Mouse (Mus musculus) gastrocnemius, adult 8-10 months (tissue): ENCODE measurements around the gene Fcrl5. TPM values are rescaled to one million over a fixed set of nuclear protein-coding genes. Genes with fewer than 3 reads are reported as not detected.

Experiments
- DNase-seq, 2 experiments: peaks; one replicate each; pipeline ENCODE4 v3.0.0; 2022; ENCODE audit warnings: low spot score in 2 of 2
- total RNA-seq, 4 experiments: library from RNA; stranded (reverse); gene quantifications; 2 replicates each; pipeline ENCODE4 v1.2.4; 2022

Gene Fcrl5
- total RNA-seq, 4 experiments from 2014 or later = not detected

- no peak for DNase-seq
Observed at GRCm38 (mm10) chr3:87528021-87528420, 92.4 kb downstream of the Fcrl5 start.

DNA sequence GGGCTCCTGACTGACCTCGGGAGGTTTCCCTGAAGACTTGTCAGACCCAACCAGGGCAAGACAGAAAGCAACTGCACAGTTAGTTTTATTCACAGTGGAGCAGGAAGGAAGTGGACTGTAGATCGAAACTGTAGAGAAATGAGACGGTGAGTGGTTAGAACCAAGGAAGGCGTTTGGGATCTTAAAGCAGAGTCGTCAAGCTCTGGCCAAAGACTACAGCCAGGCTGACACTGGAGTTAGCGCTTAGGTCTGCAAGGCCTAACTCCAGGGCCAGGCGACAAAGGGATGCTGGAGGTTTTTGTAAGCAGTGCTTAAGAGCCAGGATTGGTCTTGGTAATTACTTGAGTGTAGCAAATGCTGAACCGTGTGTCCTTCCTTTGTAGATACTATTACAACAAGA is 93.3 kb downstream of the Fcrl5 start:
- no peak for DNase-seq

DNA sequence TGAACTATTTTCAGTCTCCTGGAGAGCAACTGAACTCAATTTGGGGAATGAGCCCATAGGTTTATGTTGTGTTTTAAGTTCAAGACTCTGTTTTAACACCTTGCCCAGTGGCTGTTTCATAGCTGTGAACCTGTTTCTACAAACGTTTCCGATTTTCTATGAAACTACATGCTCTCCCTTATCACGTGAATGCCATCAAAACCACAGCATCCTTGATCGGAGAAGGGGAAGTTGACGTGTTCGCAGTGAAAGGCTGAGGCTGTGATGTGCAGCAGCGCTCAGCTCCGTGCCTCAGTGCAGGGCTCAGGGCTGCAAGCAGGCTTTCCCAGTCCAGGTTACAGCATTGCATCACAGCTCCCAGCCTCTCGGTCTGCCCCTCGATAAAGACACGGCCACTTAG is 94.0 kb downstream of the Fcrl5 start:
- DNase-seq = no peak

DNA sequence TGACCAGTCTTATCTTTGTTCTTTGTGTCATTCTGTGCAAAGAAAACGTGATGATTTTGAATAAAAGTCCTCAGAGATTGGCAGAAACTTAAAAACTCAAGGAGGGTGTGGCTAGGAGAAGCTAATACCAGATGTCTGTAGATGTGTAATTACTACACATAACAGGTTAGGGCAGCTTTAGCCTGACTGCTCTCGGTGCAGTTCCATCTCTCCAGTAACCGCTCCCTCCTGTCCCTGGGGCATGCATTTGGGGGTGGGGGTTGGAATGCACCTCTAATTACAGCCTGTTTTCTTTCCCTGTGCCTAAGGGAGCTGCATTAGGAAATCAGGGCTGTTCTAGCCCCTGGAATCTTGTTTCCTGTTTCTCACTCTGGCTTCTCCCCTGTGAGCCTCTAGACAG is 94.7 kb downstream of the Fcrl5 start:
- DNase-seq = no peak

- no peak for DNase-seq
Observed at GRCm38 (mm10) chr3:87533667-87534378, 98.2 kb downstream of the Fcrl5 start.

DNA sequence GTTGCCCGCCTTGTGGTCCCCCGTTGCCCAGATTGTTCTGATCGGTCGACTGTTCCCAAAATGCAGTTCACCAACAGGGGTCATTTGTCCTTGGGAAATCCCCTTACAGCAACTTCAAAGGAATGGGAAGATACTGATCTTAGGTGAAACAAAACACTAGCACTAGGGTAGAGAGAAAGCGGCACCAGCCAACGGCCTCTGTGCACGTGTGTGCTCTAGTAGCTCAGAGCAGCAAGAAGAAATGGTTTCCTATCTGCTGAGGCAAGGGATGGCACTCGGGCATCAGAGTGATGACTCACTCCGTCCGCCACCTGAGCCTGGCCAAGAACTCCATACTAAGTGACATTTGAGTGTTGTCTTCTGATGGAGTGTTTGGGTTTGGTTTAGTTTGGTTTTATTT is 102.5 kb downstream of the Fcrl5 start:
- DNase-seq = no peak

GRCm38 (mm10) chr3:87540028-87540675 is 104.6 kb downstream of the Fcrl5 start:
- DNase-seq = no peak

DNA sequence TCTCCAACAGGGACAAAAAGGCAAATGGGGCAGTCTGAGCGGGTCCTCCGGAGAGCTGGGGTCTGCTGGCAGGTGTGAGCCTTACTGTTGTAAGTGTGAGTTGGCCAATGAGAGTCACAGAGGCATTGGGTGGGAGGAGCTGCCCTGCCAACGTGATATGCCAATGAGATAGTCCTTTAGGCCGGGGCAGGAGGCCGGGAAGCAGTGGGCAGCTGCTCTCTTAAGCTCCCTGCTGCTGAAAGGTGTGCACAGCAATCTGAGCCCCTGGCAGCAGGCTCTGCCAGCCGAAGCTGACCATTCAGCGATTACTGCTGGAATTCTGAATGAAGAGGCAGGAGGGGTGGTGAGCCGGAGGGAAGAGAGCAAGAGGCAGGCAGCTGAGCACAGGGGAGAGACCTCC is 105.1 kb downstream of the Fcrl5 start:
- DNase-seq = peak in 1 of 2 experiments; percentile 43

- no peak for DNase-seq
Observed at GRCm38 (mm10) chr3:87542481-87543215, 107.1 kb downstream of the Fcrl5 start.

- DNase-seq = no peak
Observed at GRCm38 (mm10) chr3:87545554-87545953, 110.0 kb downstream of the Fcrl5 start.

DNA sequence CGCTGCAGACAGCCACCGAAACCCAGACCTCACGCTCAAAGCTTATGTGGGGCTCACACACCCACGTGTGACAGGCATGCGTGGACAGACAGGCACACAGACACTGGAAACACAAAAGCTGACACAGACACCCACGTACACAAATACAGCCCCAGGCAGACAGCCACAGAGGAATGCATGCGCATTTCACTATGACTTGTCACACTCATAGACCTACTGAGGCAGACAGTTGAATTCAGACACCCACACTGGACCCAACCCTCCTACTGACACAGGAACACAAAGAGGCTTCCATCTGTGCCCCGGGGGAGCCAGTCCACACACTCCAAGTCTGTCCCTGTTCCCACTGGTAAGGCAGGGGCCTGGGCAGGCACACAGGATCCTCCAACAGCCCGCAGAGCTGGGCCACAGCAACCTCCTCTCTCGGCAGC is 110.7 kb downstream of the Fcrl5 start:
- DNase-seq = no peak

- DNase-seq = no peak
Observed at GRCm38 (mm10) chr3:87549908-87550307, 114.3 kb downstream of the Fcrl5 start.

Other genes with a start within 250 kb of the Fcrl5 start
- gene Fcrls, start 172.0 kb upstream of the Fcrl5 start, total RNA-seq = 1 to 10 TPM in 2 of 4 experiments, under 1 TPM in 2; 0.51 to 1.7 (median 1.2) TPM
- not detected for gene Cd5l, start 77.9 kb upstream of the Fcrl5 start, total RNA-seq
- under 1 TPM in 1 of 4 experiments, not detected in 3; 0.15 TPM for gene Fcrl1, start 59.4 kb upstream of the Fcrl5 start, total RNA-seq
- gene Etv3, start 89.6 kb downstream of the Fcrl5 start, total RNA-seq = 10 to 100 TPM; 10.4 to 10.9 (median 10.6) TPM
- 10 to 100 TPM; 16.5 to 20.9 (median 18.5) TPM for gene Arhgef11, start 181.8 kb downstream of the Fcrl5 start, total RNA-seq